Mouse (Mus musculus) heart, postnatal 25 days (tissue): ENCODE measurements around the gene Usp10. TPM values are rescaled to one million over a fixed set of nuclear protein-coding genes. Genes with fewer than 3 reads are reported as not detected.

Experiments
- DNase-seq: peaks from one replicate; pipeline ENCODE4 v3.0.0; 2022; ENCODE audit warnings: low spot score
- intact Hi-C: fragments of 180-260 bp; cut with DNase I; formaldehyde crosslinking; loops from one replicate; pipeline ENCODE4 v1.15.1; 2025
- total RNA-seq, 2 experiments: library from RNA; stranded (reverse); gene quantifications; 2 replicates each; pipeline ENCODE4 v1.2.3; 2021

Gene Usp10
- total RNA-seq, 2 experiments from 2014 or later = 44.4 to 44.8 TPM

GRCm38 (mm10) chr8:120002348-120002747 lies 92.2 kb downstream of the Usp10 start:
- intact Hi-C loops = loop anchor here (5.0 kb wide), 1 partner anchor 40 kb away; no protein-coding TSS in a partner anchor
- DNase-seq = no peak

GRCm38 (mm10) chr8:120004154-120004702 lies 94.1 kb downstream of the Usp10 start:
- intact Hi-C loops = loop anchor here (5.0 kb wide), 1 partner anchor 38 kb away; no protein-coding TSS in a partner anchor

DNA sequence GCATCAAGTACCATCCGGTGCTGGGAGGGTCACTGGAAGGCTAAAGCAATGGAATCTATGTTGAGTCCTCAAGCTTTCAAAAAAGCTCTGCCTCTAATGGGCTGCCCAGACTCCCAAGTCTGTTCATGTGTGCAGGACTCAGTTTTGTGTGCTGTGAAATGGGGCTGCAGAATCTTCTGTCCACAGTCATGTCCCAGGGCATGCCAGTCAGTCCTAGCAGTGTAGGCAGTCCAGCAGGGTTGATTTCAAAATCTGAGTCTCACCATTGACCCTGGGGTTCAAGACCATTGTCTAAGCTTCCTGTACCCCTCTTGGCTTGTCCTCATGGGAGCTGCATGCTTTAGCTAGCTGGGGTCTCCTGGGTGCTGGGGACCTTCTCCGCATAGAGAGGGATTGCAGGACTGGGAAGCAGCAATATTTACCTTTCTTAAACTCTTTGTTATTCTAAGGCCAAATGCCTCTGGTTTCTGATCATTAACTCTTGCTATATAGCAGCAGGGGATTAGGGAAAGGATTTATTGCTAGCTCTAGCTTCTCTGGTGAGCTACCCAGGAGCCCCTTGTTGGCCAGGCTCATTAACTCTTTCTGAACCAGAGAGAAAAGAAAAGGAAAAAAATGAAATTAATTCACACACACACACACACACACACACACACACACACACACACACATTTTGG lies 94.7 kb downstream of the Usp10 start:
- intact Hi-C loops = loop anchor here (5.0 kb wide), 1 partner anchor 37 kb away; no protein-coding TSS in a partner anchor
- no peak for DNase-seq

More at GRCm38 (mm10) chr8:120004154-120004702, 94.1 kb downstream of the Usp10 start:
- peak; percentile 34 for DNase-seq

DNA sequence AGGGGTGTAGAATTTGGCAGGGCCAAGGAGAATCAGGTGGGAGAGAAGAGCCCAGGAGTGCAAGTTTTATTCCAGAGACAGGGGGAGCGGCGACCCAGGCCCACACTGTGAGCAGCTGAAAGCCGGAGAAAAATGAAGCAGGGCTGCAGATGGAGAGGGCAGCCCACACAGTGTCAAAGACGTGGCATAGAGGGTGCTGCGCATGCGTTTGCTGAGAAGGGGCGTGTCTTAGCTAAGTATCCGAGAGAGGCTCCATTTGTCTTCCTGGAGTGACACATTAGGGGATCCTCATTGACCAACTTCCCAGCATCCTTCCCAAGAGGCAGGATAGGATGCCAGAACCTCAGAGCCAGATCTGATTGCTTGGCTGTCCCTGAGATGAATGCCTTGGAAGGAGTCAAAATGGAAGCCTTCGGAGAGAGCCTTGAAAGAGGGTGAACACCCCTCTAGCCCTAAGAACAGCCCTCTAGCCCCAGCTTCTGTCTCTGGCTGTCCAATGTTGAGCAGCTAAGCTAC lies 96.5 kb downstream of the Usp10 start:
- intact Hi-C loops = no loop called here
- DNase-seq = no peak

Other genes starting within 250 kb of the Usp10 start
- 10 to 100 TPM; 45.5 to 49.2 TPM for gene Wfdc1, start 244.0 kb upstream of the Usp10 start, total RNA-seq
- gene Atp2c2, start 210.4 kb upstream of the Usp10 start, total RNA-seq = not detected
- 10 to 100 TPM; 10.5 to 12.4 TPM for gene Tldc1, start 131.9 kb upstream of the Usp10 start, total RNA-seq
- 10 to 100 TPM; 17.3 to 20.2 TPM for gene Cotl1, start 69.8 kb upstream of the Usp10 start, total RNA-seq
- 1 to 10 TPM; 2.3 to 3.3 TPM for gene Klhl36, start 48.1 kb upstream of the Usp10 start, total RNA-seq
- 1 to 10 TPM in 1 of 2 experiments, not detected in 1; 2.7 TPM for gene Gm20388, start 481 bp downstream of the Usp10 start, total RNA-seq
- gene Crispld2, start 82.1 kb downstream of the Usp10 start, total RNA-seq = 10 to 100 TPM; 21.7 to 25.7 TPM
- 10 to 100 TPM; 35.4 to 36.4 TPM for gene Zdhhc7, start 191.1 kb downstream of the Usp10 start, total RNA-seq
- gene 6430548M08Rik, start 203.8 kb downstream of the Usp10 start, total RNA-seq = 10 to 100 TPM; 11.5 to 16.7 TPM